Mouse (Mus musculus): ENCODE measurements around the gene Fam45a.

DNA sequence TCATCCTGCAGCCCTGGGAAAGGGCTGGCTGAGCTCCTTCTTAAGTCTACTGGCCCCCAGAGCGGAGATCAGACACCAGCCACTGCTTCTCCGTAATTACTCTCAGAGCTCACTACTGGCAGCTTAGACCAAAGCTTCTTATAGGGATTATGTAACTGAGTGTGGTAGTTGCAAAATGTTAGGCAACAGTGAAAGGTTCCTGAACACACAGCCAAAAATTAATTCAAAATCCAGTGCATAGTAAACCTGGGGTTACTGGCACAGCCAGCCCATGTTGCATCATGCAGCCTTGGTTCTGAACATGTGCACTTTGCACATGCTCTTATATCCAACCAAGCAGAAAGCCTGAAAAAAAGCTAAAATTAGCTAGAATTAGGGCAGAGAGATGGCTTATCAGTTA, 16.1 kb upstream of the Fam45a start:
- TF ChIP-seq CTCF (IDR thresholded peaks at IDR 0.05; ENCODE audit: insufficient read depth, low read length) (no peak), POLR2A (IDR thresholded peaks at IDR 0.05; ENCODE audit: borderline replicate concordance, extremely low read depth, low read depth, low read length) (no peak)

All from lung, adult 2 months (tissue).